Mouse (Mus musculus) liver, adult 2 months (tissue): ENCODE measurements at regions not wholly inside any gene's neighbourhood (a gene's known extent, or its start where the extent isn't known, plus 50 kb on each side); places are given as distances from the start of the nearest gene placed in this dataset.

ENCODE experiments used
- DNase-seq: peaks from one replicate; pipeline ENCODE4 v3.0.0-alpha.2; 2011; ENCODE audit warnings: low read depth, low spot score; ENCODE audit errors: extremely low read depth
- H3K27ac ChIP-seq: fragments of 200-500 bp; replicated peaks from 2 replicates; pipeline ENCODE4 v1.5.1; 2012; ENCODE audit warnings: low read depth, mild to moderate bottlenecking, control low read depth, inconsistent platforms, low read length; ENCODE audit not compliant: insufficient read depth
- H3K27me3 ChIP-seq: fragments of 200-500 bp; 2 replicates; pipeline ENCODE4 v1.6.1; 2012; ENCODE audit warnings: mild to moderate bottlenecking, moderate library complexity, low read length, inconsistent platforms; ENCODE audit not compliant: control insufficient read depth, insufficient read depth
- H3K36me3 ChIP-seq: fragments of 200-500 bp; 2 replicates; pipeline ENCODE4 v1.6.1; 2012; ENCODE audit warnings: low read length, inconsistent platforms; ENCODE audit not compliant: control insufficient read depth, insufficient read depth
- H3K4me1 ChIP-seq: fragments of 200-500 bp; 2 replicates; pipeline ENCODE4 v1.6.1; 2011; ENCODE audit warnings: low read length; ENCODE audit not compliant: control insufficient read depth, insufficient read depth
- H3K4me3 ChIP-seq: fragments of 200-500 bp; 2 replicates; pipeline ENCODE4 v1.5.1; 2011; ENCODE audit warnings: low read depth, mild to moderate bottlenecking, control low read depth, low read length, moderate library complexity; ENCODE audit not compliant: insufficient read depth
- H3K79me2 ChIP-seq: fragments of 200-500 bp; 2 replicates; pipeline ENCODE4 v1.6.1; 2012; ENCODE audit warnings: inconsistent platforms, mild to moderate bottlenecking, low read length, moderate library complexity; ENCODE audit not compliant: control insufficient read depth, insufficient read depth
- H3K9ac ChIP-seq: fragments of 200-500 bp; 2 replicates; pipeline ENCODE4 v1.6.1; 2012; ENCODE audit warnings: low read depth, mild to moderate bottlenecking, control low read depth, inconsistent platforms, low read length
- CTCF ChIP-seq: fragments of 200-500 bp; IDR thresholded peaks from 2 replicates; pipeline ENCODE4 v1.5.1; 2011; ENCODE audit warnings: low read depth, low read length, control low read depth
- POLR2A ChIP-seq: fragments of 200-500 bp; IDR thresholded peaks from 2 replicates; pipeline ENCODE4 v1.6.1; 2011; ENCODE audit warnings: low read length, control low read depth; ENCODE audit not compliant: insufficient read depth; ENCODE audit errors: extremely low read depth
- WGBS: fragments of 180-500 bp; shearing (Covaris S2); methylation state at CpG from one replicate; pipeline ENCODE4 v1.1.7; 2018; 5-methylcytosine and 5-hydroxymethylcytosine counted together

DNA sequence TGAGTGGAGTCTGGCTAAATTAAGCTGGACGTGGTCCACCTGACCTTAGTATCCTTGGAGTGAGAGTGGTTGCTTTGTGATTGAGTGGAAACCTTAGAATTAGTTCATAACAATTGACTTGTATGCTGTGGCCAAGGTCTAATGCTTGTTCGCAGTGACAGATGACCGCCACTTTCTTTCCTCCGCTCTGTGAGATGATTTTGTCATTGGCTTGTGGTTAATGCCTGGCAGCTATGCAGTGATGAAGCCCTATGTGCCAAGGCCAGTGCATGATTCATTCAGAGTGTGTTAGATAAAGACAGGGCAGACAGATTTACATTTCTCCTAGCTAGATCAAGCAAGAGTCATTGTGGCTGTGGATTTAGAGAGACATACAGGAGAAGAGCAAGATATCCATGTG is 89.5 kb downstream of the Slc4a3 start:
- H3K4me3 ChIP-seq: no peak overlapping the region
- H3K27ac ChIP-seq: no peak overlapping the region
- H3K79me2 ChIP-seq: no peaks in the 10 kb centered on the region
- H3K9ac ChIP-seq: no peak overlapping the region
- H3K4me1 ChIP-seq: no peaks in the 10 kb centered on the region
- TF ChIP-seq CTCF: no peak
- 77% methylated on average over 4 of the region's 4 CpGs for WGBS
- no peaks in the 10 kb centered on the region for H3K27me3 ChIP-seq
- no peaks in the 10 kb centered on the region for H3K36me3 ChIP-seq
- peak; percentile 17 for DNase-seq

DNA sequence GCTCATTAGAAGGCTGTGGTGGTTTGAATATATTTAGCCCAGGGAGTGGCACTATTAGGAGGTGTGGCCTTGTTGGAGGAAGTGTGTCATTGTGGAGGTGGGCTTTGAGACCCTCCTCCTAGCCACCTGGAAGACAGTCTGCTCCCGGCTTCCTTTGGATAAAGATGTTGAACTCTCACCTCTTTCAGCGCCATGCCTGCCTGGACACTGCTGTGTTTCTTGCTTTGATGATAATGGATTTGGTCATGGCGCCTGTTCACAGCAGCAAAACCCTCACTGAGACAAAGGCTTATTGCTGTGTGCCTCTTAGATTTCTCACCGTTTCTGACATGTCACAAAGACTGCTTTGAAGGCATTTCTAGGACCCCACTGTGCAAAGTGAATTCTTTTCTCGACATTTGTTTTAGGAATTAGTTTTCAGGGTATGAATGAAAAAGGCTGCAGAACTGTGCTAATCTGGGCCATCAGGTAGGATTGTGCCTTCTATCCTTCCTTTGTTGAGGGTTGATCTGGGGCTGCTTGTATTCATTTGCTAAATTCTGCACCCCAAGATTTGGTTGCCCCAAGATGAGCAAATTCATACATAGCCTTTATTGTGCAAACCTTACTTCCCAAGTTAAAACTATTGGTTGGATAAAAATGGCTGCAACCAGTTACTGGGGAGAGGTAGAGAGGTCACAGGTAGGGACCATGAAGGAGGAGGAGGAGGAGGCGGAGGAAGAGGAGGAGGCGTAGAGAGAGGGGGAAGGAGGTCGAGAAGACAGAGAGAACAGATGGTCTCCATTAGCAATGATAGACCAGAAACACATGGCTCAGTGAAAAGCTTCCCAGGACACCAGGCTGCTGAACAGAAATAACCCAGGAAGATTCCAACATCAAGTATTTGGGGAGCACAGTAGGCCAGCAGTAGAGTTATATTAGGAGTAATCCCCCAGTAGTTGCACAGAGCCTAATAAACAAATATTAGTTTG is 93.2 kb downstream of the Slc4a3 start:
- WGBS: 80% methylated on average over 8 of the region's 8 CpGs
- H3K79me2 ChIP-seq: no peaks in the 10 kb centered on the region
- no peaks in the 10 kb centered on the region for H3K36me3 ChIP-seq
- H3K27ac ChIP-seq: no peak overlapping the region
- H3K27me3 ChIP-seq: no peaks in the 10 kb centered on the region
- no peak overlapping the region for H3K4me3 ChIP-seq
- H3K9ac ChIP-seq: no peak overlapping the region
- H3K4me1 ChIP-seq: no peaks in the 10 kb centered on the region
- DNase-seq: no peak
- TF ChIP-seq POLR2A (no peak), CTCF (no peak)

DNA sequence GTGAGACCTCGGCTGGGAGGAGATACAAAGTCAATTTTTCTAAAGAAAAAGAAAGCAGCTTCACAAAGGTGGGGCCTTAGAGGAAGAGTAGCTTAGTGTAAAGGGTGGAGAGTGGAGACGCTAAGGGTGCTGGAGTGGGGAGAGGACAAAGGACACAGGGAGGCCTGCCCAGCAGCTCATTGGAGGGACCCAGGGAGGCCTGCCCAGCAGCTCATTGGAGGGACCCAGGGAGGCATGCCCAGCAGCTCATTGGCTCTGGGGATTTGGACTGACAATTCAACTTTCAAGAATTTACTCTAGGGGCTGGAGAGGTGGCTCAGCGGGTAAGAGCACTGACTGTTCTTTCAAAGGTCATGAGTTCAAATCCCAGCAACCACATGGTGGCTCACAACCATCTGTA is 96.4 kb downstream of the Slc4a3 start:
- H3K79me2 ChIP-seq: no peaks in the 10 kb centered on the region
- H3K27me3 ChIP-seq: 0 out of 2 replicates have a peak, but pooled peaks cover under 1% of the 10 kb centered on the region
- H3K9ac ChIP-seq: no peak overlapping the region
- TF ChIP-seq POLR2A (no peak), CTCF (no peak)
- H3K4me1 ChIP-seq: no peaks in the 10 kb centered on the region
- H3K27ac ChIP-seq: no peak overlapping the region
- H3K36me3 ChIP-seq: no peaks in the 10 kb centered on the region
- 68% methylated on average over 3 of the region's 3 CpGs for WGBS
- H3K4me3 ChIP-seq: no peak overlapping the region
- DNase-seq: no peak

DNA sequence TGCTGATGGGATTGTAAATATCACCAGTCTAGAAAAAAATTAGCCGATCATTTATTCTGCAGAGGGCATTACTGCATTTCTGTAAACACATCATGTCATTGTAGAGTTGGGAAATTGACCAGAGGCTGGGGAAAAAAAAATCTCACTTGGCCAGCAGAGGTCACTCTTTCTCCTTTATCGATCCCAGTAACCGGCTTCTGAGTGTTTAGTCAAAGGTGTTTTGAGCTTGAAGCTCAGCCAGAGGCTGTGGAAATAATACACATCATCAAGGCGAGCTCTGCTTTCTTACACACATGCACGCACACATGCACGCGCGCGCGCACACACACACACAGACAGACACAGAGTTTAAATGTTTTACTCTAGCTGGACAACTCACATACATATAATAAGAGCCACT is 106.5 kb downstream of the Slc4a3 start:
- WGBS: 9% methylated on average over 10 of the region's 10 CpGs
- Histone ChIP-seq H3K4me1 (0 out of 2 replicates have a peak, but pooled peaks cover 3% of the 10 kb centered on the region), H3K4me3 (no peak overlapping the region), H3K27ac (no peak overlapping the region), H3K9ac (no peak overlapping the region), H3K36me3 (no peaks in the 10 kb centered on the region), H3K27me3 (peaks cover 2% of the 10 kb centered on the region; the same call in 1 of the 2 replicates), H3K79me2 (no peaks in the 10 kb centered on the region)
- peak; percentile 77 for DNase-seq
- TF ChIP-seq CTCF: no peak
- no peak for TF ChIP-seq POLR2A

DNA sequence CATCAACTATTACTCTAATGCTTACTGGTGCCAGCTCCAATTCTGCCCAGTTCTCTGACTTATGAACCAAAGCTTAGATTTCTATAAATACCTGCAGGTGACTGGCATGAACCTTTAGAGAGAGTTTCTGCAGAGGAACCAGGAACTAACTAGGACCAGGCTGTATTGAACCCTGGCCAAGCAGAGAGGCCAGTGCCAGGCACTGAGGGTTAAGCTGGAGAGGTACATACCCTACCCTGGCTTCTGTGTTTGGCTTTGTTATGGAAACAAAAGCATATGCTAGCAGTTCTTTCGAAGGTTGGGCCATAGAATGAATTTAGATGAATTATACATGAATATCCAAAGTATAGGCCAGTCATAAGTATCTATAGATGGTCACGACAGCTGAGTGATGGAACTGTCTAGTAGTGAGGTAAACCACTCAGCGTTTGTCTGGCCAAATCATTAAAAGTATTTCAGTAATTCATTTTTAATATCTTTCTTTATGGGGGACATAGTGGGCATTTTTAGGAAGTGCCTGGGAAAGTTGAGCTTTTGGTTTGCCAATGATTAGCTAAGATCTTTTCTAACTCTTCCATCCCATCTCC is 107.0 kb downstream of the Slc4a3 start:
- no peak for TF ChIP-seq POLR2A
- TF ChIP-seq CTCF: no peak
- no peak overlapping the region for H3K27ac ChIP-seq
- H3K36me3 ChIP-seq: no peaks in the 10 kb centered on the region
- DNase-seq: peak; percentile 6
- H3K27me3 ChIP-seq: no peaks in the 10 kb centered on the region
- no peak overlapping the region for H3K9ac ChIP-seq
- 58% methylated on average over 3 of the region's 3 CpGs for WGBS
- no peak overlapping the region for H3K4me3 ChIP-seq
- no peaks in the 10 kb centered on the region for H3K79me2 ChIP-seq
- H3K4me1 ChIP-seq: 0 out of 2 replicates have a peak, but pooled peaks cover 3% of the 10 kb centered on the region
